Mouse (Mus musculus): ENCODE results near the gene Cys1.
A peak's percentile ranks its signal among the peaks of the same experiment; 100 is the strongest.
"Not testable (repeated sequence)": the region's sequence is repeated elsewhere in the genome, so short reads cannot be mapped to it uniquely, and the experiment has no call there.

Gene Cys1

GRCm38 (mm10) chr12:24645901-24646300 is 35.7 kb downstream of the Cys1 start:
- DNase-seq = no peak

- no peak for DNase-seq
Observed at GRCm38 (mm10) chr12:24644125-24644571, 37.5 kb downstream of the Cys1 start.

- peak; percentile 70 for DNase-seq
Observed at GRCm38 (mm10) chr12:24642370-24642802, 39.2 kb downstream of the Cys1 start.

GRCm38 (mm10) chr12:24638787-24639186 is 42.8 kb downstream of the Cys1 start:
- DNase-seq = not testable (repeated sequence)

- DNase-seq = no peak
Observed at GRCm38 (mm10) chr12:24634648-24635047, 47.0 kb downstream of the Cys1 start.

GRCm38 (mm10) chr12:24634212-24634611 is 47.4 kb downstream of the Cys1 start:
- no peak for DNase-seq

GRCm38 (mm10) chr12:24633753-24634191 is 47.8 kb downstream of the Cys1 start:
- no peak for DNase-seq

- no peak for DNase-seq
Observed at GRCm38 (mm10) chr12:24632404-24632803, 49.2 kb downstream of the Cys1 start.

DNA sequence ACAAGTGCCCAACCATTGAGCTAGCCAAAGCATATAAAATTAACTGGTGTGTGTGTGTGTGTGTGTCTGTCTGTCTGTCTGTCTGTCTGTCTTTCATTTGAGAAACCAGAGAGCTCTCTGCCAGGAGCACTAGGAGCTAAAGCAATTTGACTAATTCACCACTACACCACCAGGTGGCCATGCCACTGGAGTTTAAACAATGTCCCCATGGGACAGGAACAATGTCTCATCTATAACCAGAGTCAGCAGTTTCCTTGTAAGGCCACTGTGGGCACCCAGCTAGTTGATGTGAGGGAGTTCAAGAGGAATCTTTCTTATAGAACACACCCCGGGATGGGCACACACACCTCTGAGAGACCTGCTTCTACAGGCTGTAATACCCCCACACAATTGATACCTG is 51.4 kb downstream of the Cys1 start:
- DNase-seq = no peak

DNA sequence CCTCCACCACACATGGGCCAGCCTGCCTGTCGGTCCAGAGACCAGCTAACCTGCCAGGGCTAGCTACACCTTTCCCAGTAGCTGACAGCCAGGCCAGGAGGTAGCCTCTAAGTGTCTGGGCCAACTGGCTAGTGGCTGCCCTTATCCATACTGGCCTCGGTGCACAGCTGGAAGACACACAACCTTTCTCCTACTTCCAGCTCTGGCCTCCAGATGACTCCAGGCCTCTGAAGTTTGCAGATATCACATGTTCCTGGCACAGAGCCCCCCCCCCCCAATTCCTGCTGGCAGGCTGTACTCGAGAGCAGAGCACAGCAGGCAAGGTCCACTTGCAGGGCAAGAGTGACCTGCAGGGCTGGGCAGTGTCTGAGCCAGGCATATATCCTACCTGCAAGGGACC is 54.4 kb downstream of the Cys1 start:
- DNase-seq = no peak

- DNase-seq = no peak
Observed at GRCm38 (mm10) chr12:24626401-24626800, 55.2 kb downstream of the Cys1 start.

- no peak for DNase-seq
Observed at GRCm38 (mm10) chr12:24623486-24624251, 57.9 kb downstream of the Cys1 start.

DNA sequence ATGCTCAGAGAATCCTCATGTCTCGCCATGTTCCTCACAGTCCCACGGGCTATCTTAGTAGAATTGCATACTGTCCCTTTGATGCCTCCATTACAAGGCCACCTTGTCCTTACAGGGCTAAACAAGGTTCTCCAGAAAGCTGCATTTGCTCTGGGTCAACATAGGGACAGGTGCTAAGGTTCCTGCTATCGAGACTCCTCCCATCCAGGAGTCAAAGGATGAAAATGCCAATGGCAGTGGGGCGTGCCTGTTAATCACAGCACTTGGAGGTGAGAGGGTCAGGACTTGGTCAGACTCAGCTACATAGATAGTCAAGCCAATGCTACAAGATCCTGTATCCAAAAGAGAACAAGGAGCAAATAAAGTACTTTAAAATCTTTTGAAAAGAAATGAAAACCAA is 62.2 kb downstream of the Cys1 start:
- no peak for DNase-seq

Measured in layer of hippocampus, adult 9-11 months (tissue).